Mouse (Mus musculus): ENCODE results near the gene Phyhipl. TPM values are rescaled to one million over a fixed set of nuclear protein-coding genes. Genes with fewer than 3 reads are reported as not detected.

Phyhipl gene
- 100 to 1,000 TPM; 206 to 216 TPM for total RNA-seq (2021)

- intact Hi-C loops (cut with DNase I): no loop called here
- no peak for DNase-seq (ENCODE audit: low spot score in 2 of 2)
Measured at GRCm38 (mm10) chr10:70655828-70656227, at the start of gene Phyhipl. Gene Phyhipl, minus strand, starts transcription at chr10:70655965.

GRCm38 (mm10) chr10:70703211-70703610 lies 47.4 kb upstream of the Phyhipl start:
- no peak for DNase-seq (ENCODE audit: low spot score in 2 of 2)
- intact Hi-C loops (cut with DNase I): no loop called here

- DNase-seq (ENCODE audit: low spot score in 2 of 2): no peak
- intact Hi-C loops (cut with DNase I): no loop called here
Measured at GRCm38 (mm10) chr10:70699581-70699980, 43.8 kb upstream of the Phyhipl start.

- intact Hi-C loops (cut with DNase I): no loop called here
- no peak for DNase-seq (ENCODE audit: low spot score in 2 of 2)
Measured at GRCm38 (mm10) chr10:70698014-70698413, 42.2 kb upstream of the Phyhipl start.

GRCm38 (mm10) chr10:70696748-70697585 lies 41.2 kb upstream of the Phyhipl start:
- intact Hi-C loops (cut with DNase I): no loop called here
- DNase-seq (ENCODE audit: low spot score in 2 of 2): no peak

GRCm38 (mm10) chr10:70689346-70689745 lies 33.6 kb upstream of the Phyhipl start:
- intact Hi-C loops (cut with DNase I): no loop called here
- DNase-seq (ENCODE audit: low spot score in 2 of 2): no peak

GRCm38 (mm10) chr10:70688881-70689280 lies 33.1 kb upstream of the Phyhipl start:
- DNase-seq (ENCODE audit: low spot score in 2 of 2): no peak
- intact Hi-C loops (cut with DNase I): no loop called here

- no peak for DNase-seq (ENCODE audit: low spot score in 2 of 2)
- intact Hi-C loops (cut with DNase I): no loop called here
Measured at GRCm38 (mm10) chr10:70686941-70687703, 31.4 kb upstream of the Phyhipl start.

DNA sequence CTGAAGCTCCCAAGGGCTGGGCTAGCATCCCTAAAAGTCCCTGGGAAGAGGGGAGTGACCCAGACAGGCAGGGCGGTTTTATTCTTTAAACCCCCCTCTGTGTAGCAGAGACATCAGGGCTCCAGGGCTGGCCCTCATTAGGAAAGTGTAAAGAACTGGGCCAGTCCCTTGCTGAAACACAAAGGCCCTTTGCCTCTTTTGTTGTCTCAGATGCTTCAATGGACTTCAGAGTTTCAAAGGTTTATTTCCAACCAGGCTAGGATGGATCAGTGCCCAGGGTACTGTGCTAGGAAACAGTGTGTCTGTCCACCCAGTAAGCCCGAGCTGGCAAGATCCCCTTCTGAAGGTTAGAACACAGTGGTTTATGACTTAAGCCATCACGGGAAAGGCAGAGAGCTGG lies 30.7 kb upstream of the Phyhipl start:
- DNase-seq (ENCODE audit: low spot score in 2 of 2): peak in 1 of 2 experiments; percentile 24
- intact Hi-C loops (cut with DNase I): no loop called here

- no peak for DNase-seq (ENCODE audit: low spot score in 2 of 2)
- intact Hi-C loops (cut with DNase I): no loop called here
Measured at GRCm38 (mm10) chr10:70683508-70683907, 27.7 kb upstream of the Phyhipl start.

GRCm38 (mm10) chr10:70677946-70678345 lies 22.2 kb upstream of the Phyhipl start:
- DNase-seq (ENCODE audit: low spot score in 2 of 2): no peak
- intact Hi-C loops (cut with DNase I): no loop called here

DNA sequence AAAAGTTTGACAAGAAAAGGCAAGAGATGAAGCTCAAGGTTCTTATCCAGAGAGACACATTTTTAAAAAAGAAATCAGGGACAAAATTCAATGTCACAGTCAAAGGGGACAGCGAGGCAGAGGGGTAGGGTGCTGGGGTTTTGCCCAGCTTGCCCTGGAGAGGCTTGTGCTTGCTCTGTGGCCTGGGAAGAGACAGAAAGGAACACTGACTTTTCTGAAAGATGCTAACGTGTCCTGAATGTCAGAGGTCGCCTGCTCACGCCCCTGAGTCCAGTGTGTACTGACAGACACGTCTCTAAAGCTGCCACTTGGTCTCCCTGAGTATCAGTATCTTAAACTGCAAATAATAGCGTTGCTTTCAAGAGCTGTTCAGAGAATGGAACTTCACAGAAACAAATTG lies 507 bp upstream of the Phyhipl start:
- no peak for DNase-seq (ENCODE audit: low spot score in 2 of 2)
- intact Hi-C loops (cut with DNase I): no loop called here

DNA sequence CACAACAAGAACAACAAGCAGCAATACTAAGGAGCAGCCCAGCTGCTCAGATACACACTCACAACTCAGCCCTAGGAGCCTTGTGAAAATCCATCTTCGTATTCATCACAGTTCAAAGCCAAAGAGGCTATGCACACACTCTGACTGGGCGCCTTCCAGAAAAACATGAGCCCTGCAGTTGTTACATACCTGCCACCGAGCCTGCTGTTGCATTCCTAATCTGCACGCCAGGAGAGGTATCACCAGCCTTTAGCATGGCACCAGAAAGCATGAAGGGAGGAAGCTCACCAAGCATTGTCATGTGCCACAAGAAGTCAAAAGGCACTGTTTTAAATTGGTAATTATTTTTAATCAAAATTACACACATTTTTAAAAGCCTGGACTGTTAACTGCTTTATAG lies 1.1 kb downstream of the Phyhipl start:
- intact Hi-C loops (cut with DNase I): no loop called here
- no peak for DNase-seq (ENCODE audit: low spot score in 2 of 2)

- no peak for DNase-seq (ENCODE audit: low spot score in 2 of 2)
- intact Hi-C loops (cut with DNase I): no loop called here
Measured at GRCm38 (mm10) chr10:70654139-70654538, 1.6 kb downstream of the Phyhipl start.

GRCm38 (mm10) chr10:70651769-70652648 lies 3.8 kb downstream of the Phyhipl start:
- no peak for DNase-seq (ENCODE audit: low spot score in 2 of 2)
- intact Hi-C loops (cut with DNase I): no loop called here

GRCm38 (mm10) chr10:70648831-70649230 lies 6.9 kb downstream of the Phyhipl start:
- no peak for DNase-seq (ENCODE audit: low spot score in 2 of 2)
- intact Hi-C loops (cut with DNase I): no loop called here

DNA sequence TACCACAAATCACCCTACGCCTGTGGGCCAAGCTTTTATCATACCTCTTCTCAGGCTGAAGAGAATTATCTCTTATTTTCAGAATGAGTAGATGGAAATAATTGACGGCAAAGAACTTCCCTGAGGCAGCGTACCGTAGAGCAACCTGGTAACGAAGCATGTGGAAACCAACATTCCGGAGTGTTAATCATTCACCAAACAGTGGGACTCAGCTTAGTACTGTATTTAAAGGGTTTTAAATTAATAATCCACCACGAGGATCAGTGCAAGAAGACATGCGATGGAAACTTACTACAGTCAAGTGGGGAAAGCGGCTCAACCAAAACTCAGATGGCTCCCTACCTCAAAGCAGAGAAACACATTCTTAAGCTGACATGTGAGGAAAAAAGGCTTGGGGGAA lies 12.6 kb downstream of the Phyhipl start:
- no peak for DNase-seq (ENCODE audit: low spot score in 2 of 2)
- intact Hi-C loops (cut with DNase I): no loop called here

- no peak for DNase-seq (ENCODE audit: low spot score in 2 of 2)
- intact Hi-C loops (cut with DNase I): no loop called here
Measured at GRCm38 (mm10) chr10:70640896-70641596, 14.7 kb downstream of the Phyhipl start.

DNA sequence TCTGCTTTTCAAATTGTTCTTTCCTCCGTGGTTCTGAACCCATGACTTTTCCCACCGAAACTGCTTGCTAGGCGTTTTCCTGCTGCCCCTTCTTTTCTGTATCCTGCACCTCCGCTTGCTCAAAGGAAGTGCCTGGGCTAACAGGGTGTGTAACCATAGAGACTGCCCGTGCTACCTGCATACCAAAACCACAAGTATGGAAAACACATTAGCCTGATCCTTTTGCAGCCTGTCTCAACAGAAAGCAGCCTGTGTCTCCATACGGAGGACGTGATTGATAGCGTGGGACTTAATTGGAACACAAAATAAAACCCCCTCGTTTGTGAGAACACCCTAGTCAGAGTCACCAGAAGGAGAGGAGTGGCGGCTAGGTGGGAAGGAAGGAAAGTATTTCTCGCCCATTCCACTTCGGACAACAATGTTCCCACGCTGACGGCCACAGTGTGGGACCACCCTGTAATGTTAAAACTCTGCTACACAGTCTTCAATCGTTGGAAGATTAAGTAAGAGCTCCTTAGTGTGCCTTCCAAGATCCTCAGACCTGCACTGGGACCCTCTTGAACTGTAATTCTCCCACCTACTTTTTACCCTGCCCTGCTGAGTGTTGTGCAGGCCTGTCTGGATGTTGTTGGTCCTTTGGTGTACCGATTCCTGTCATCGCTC lies 15.6 kb downstream of the Phyhipl start:
- intact Hi-C loops (cut with DNase I): no loop called here
- no peak for DNase-seq (ENCODE audit: low spot score in 2 of 2)
